Mouse (Mus musculus): ENCODE data around the gene Gnat3.

DNA sequence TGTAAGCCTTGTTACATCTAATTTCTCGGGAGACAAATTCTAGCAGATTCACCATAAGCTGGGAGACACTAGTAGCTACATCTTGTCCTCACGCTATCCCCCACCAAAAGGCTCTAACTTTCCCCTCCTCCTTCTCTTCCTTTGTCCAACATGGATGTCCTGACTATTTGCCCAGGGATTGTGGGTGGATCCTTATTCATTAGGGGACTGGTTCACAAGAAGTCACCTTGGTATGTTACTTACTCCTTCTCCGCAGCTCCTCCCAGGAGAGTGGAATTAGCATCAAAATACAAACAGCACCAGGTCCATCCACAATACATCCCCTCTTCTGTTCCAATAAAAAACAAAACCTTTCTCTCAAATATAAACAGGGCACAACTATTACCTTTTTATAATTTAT, 65.2 kb downstream of the Gnat3 start:
- TF ChIP-seq BHLHE40 (IDR thresholded peaks at IDR 0.05; ENCODE audit: borderline replicate concordance, low read depth, low read length) (no peak), SIN3A (IDR thresholded peaks at IDR 0.05; ENCODE audit: low read length) (no peak), MAX (IDR thresholded peaks at IDR 0.05; ENCODE audit: low read length) (no peak), CTCF (IDR thresholded peaks at IDR 0.05 in 2 of 3, conservative IDR thresholded peaks at IDR 0.05 in 1 of 3; ENCODE audit: control insufficient read depth in 1 of 3, insufficient read depth in 1 of 3, low read depth in 2 of 3, low read length in 3 of 3, poor library complexity in 1 of 3, severe bottlenecking in 1 of 3) (no peak), EP300 (IDR thresholded peaks at IDR 0.05; ENCODE audit: low read depth in 1 of 2, low read length in 2 of 2) (no peak), POLR2A (IDR thresholded peaks at IDR 0.05; ENCODE audit: control insufficient read depth in 1 of 2, insufficient read depth in 1 of 2, low read depth in 1 of 2, low read length in 2 of 2, poor library complexity in 1 of 2) (no peak)
